Mouse (Mus musculus) gastrocnemius, postnatal 14 days (tissue): ENCODE results near the gene Mbd3. TPM values are rescaled to one million over a fixed set of nuclear protein-coding genes. Genes with fewer than 3 reads are reported as not detected.

Source experiments
- DNase-seq: peaks from one replicate; pipeline ENCODE4 v3.0.0; 2021; ENCODE audit warnings: mixed read lengths
- intact Hi-C: fragments of 180-260 bp; cut with DNase I; formaldehyde crosslinking; loops from one replicate; pipeline ENCODE4 v1.15.1; 2025; ENCODE audit warnings: low total_unique reads
- total RNA-seq, 2 experiments: library from RNA; stranded (reverse); gene quantifications; 2 replicates each; pipeline ENCODE4 v1.2.3; 2021

The Mbd3 gene
- total RNA-seq, 2 experiments from 2014 or later: 81.0 to 102 TPM

DNA sequence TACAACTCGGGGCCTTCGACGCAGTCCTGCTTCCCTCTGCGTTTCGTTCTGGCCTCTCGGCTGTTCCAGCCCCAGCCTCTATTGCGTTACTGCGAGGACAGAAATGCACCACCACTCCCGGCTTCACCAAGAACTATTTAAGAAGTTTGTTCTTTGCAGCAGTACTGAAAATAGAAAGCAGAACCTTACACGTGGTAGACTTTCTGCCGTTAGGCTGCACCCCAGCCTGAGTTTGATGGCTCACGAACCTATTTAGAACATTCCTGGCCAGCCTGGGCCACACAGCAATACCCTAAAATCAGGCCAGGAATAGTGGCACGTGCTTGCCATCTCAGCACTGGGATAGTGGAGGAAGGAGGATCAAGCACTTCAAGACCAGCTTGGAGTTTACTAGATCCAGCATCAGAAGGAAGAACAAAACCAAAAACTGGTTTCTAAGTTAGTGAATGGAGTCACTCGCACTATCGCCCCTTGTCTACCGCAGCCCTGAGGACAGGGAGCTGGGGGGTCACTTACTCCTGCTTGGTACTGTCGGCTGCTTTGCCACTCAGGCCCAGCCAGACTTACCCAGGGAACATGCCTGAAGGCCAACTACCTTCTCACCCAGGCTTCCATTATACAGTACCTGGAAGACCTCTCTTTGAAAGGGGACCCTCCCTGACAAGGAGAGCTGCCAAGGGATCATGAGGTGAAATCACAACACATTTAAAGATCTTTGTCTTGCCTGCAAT is 788 bp upstream of the Mbd3 start:
- DNase-seq: no peak
- intact Hi-C loops: no loop called here

DNA sequence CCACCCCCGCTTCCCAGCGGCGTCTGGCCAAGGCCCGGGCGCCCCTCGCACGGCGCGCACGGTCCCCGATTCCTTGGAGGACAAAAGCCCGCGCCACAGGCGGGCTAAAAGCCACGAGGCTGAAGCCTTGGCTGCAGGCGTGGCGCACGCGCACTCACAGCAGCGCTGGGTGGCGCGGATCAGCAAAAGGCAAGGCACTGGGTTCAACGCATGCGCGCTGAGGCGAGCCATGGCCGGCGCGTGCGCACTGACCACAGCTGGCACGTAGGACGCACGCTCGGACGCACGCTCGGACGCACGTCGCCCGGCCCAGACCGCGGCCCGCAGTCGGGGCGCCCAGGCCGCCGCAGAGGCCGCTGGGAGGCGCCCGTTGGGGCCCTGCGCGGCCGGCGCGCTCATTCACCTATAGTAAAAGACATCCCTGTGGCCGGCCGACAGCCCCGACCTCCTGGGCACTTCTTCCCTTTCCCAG is 595 bp downstream of the Mbd3 start:
- intact Hi-C loops: no loop called here
- DNase-seq: peak; percentile 98

DNA sequence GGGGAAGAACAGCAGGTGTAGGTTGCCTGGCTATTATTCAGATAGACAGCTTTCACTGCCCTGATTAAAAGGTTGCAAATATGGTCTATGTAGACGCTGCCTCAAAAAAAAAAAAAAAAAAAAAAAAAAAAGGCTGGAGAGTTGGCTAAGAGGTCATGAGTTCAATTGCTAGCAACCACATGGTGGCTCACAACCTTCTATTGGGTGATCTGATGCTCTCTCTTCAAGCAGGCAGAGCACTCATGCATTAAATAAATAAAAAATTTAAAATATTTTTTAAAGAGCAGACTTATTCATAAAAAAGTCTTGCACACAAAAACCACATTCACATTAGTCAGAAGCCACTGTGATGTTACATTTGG is 1.2 kb downstream of the Mbd3 start:
- no peak for DNase-seq
- intact Hi-C loops: no loop called here

DNA sequence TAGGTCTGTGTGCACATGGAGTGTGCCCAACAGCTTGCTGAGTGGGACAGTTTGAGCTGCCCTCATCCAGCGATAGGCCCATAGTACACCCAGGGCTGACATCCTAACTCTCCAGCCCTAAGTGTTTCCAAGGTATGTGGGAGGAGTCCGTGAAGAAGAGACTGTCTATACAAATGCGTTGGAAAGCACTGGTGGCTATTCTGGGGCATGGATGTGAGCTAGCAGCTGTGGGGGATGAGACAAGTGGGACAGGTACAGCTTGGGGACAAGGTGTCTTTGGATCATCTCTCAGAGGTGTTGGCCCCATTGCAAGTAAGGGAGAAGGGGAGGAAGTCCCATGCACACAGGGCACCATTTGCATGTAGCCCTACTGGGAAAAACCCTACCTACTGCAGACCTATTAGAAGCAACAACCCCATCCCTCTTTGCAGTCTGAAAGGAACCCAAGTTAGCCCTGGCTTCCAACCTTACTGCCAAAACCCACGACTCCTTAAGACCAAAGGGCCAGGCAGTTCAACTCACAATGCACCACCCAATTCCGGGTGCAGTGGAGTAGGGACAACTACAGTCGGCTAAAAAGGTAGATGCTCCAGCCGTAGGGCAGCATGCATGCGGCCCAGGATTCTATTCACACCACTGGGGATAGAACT is 1.7 kb downstream of the Mbd3 start:
- DNase-seq: no peak
- intact Hi-C loops: no loop called here

DNA sequence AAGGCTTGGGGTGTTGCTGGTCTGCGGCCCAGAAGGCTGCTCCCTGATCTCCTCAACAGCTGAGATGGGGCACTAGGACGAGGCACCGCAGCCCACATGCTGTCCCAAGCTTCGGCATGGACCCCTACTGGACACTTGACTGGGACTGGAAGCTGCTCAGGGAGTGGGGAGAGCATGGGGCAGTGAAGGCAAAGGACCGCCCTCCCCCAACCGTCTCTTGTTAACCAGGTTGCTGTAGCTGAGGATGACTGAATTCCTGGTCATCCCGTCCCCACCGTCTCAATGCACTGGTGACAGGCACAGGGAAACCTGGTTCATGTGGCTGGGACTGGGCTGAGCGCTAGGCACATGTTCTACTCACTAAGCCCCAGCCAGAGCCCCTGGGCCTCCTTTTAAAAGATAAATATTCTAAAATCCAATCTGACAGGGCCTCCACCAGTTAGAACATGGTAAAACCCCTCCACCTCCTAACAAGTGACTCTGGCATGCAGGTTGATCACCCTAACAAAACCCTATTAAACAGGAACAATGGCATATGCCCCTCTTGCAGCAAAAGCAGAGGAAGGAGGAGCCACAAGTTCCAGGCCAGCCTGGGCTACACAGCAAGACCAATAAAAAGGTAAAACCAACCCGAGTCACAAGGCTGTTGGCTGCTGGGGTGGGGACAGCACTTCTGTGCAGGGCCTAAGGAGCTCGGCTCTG is 2.4 kb downstream of the Mbd3 start:
- no peak for DNase-seq
- intact Hi-C loops: no loop called here

DNA sequence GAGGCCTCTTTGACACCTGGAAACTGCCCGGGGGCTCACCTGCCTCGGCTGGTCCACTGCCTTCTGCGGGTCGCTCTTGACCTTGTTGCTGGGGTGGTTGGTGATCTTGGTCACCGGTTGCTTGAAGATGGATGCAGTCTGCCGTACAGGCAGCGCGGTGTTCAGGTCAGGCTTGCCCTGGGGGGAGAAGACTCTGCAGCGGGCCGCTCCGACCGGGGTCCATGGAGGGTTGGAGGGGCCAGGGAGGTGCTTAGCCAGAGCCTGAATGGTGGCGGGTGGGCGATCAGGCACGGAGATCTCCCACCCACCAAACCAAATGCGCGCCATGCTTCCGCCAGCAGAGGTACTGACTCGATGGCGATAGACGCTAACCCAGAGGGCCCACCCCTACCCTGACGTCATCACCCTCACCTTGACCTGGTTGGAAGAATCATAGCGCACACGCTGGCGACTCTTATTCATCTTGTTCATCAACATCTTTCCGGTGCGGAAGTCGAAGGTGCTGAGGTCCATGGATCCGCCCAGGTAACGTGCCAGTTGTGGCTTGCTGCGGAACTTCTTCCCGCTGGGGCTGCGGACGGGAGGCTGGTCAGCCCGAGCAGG is 4.2 kb downstream of the Mbd3 start:
- DNase-seq: no peak
- intact Hi-C loops: no loop called here

DNA sequence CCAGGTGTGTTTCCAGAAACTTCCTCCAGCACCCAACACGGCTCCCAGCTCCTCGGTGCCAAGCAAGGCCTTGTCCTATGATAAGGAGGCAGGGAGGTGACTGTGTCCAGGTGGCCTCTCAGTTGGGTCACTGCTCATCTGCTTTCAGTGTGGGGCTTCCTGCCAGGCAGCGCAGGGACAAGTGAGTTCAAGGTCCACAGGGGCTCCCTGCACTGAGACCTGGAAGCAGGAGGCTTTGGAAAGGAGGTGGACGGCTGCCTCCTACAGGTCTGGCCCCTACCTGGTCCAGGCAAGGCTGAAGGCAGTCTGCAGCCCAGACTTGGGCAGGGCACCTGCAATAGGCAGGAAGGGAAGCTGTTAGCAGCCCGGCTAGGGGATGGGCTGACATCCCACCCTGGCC is 6.7 kb downstream of the Mbd3 start:
- intact Hi-C loops: no loop called here
- no peak for DNase-seq

DNA sequence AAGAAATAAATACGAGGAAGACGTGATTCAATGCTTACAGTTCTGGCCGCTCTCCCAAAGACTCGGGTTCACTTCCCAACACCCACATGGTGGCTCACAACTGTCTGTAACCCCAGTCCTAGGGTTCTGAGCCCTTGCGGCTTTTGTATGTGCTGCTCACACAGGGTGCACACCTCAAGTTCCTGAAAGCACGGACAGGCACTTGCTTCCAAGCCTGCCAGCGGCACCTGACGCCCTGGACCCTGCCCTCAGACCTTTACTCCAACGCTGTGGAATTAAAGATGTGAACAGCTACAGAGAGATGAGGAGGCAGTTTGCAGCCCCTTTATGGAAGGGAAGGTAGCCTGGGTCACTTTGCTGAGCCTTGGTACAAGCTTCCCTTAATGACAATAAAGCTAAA is 8.7 kb downstream of the Mbd3 start:
- intact Hi-C loops: no loop called here
- DNase-seq: no peak

DNA sequence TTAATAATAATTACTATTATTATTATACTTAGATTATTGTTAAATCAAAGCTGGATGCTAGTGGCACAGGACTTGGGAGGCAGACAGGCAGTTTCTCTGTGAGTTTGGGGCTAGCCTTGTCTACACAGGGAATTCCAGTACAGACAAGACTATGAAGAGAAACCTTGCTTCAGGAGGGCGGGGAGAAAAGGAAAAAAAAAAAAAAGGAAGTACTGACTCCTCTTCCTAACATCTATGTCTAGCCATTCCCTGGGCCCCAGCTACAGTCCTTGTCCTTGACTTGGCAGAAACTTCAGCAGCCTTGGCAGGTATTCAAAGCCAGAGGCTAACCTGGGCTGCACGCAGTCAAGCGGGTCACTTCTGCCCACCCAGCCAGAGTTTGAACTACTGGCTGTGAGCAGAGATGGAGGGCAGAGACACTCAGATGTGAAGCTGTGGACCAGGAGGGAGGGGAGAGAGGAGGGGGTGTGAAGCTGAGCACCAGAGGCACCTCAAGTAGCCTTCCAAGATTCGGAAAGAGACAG is 10.1 kb downstream of the Mbd3 start:
- intact Hi-C loops: no loop called here
- DNase-seq: no peak

DNA sequence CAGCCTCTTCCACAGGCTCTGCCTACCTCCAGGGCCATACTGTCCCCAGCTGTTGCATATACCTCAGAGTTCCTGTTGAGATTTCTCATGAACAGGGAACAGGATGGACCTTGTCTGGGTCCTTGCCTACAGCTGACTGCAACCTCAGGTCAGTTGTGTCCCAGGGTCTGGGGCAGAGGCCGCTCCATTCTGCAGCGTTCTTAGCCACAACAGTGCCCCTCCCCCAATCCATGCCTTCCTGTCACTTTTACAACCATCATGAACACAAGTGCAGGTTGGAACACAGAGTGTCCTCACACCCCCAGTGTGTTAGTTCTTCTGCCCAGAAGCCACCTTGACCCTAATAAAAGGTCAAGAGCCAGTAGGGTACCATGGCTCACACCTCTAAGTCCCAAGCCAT is 10.6 kb downstream of the Mbd3 start:
- no peak for DNase-seq
- intact Hi-C loops: no loop called here

DNA sequence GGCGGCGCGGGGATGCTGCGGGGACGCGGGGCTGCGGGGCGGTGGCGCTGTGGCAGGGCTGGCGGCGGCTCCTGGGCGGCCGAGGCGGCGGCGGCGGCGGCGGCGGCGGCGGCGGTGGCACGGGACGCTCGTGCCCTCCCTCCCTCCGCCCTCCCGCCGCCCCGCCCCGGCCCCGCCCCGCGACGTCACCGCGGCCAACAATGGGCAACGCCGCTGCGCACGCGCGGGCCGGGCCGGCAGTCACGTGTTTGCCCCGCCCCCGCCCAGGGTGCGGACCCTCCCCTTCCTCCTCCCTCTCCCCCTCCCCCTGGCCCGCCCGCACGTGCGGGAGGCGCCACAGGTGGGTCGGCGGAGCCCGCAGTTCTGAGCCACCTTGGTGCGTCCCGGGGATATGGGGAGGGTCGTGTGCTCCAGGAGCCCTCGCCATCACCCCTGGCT is 11.8 kb downstream of the Mbd3 start, which contains the start of gene Mex3d:
Gene Mex3d, minus strand, starts transcription at position 138 of the 438 bp plus-strand sequence.
- intact Hi-C loops: no loop called here
- DNase-seq: peak; percentile 91

DNA sequence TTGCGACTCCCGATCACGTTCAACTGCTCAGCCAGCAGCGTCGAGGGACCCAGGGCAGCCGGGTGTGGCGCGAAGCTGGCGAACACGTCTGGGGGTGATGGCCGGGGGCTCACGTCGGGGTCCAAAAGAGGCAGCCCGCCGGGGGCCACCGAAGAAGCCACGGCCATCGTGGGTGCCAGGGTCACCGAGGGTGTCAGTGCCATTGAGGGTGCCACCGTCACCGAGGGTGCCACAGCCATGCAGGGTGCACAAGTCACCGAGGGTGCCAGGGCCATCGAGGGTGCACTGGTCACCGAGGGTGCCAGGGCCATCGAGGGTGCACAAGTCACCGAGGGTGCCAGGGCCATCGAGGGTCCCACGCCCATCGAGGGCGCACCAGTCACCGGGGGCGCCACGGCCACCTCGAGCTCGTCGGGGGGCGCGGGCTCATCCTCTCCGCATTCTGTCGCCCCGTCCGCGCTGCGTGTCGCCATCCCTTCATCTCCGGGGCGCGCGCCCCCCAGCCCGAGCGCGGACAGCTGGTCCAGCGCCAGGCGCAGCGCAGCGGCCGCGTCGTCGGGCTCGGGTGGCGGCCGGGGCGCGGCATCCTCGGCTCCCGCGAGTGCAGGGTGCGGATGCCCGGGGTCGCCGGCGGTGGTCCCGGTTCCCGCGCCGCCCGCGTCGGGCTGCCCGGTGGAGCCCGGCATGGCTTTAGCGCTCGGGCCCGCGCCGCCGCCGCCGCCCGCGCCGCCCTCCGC is 12.4 kb downstream of the Mbd3 start:
- no peak for DNase-seq
- intact Hi-C loops: no loop called here

DNA sequence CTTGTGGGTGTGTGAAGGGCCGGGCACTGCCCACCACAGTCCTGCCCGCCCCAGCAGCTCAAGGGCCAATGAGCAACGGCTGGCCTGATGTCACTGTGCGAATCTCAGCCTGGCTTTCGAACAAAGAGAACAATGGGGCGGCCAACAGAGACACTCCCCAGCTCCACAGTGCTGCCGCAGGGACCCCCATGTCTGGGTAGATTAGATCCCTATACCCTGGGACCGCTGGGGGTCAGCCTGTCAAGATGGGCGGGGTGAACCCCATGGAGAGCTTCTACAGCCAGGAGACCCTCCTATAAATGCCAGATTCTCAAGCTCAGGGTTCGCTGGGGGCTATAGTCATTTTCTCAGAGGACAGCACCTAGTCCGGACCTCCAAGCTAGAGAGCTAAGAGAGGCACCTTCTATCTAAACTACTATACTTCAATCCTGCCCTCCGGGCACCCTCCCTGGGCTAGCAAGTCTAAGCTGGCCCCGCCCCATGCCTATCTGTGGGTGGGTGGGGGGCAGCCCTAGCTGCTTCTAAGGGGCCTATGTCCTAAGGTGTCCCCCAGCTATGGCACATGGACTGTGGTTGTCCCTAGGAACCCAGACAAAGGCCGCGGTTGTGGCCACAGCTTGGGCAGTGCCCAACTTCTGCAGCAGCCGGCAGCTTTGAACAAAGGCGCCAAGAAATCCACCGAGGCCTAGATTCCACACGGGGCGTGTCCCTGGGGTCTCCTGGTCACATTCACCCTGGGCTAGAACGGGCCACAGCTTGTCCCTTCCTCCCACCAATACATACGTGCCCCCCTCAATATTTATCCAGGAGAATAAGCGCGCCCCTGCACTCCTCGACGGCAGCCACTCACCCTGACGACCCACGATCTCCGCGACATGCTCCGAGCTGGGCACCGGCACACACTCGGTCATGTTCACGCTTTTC is 13.3 kb downstream of the Mbd3 start:
- no peak for DNase-seq
- intact Hi-C loops: no loop called here

DNA sequence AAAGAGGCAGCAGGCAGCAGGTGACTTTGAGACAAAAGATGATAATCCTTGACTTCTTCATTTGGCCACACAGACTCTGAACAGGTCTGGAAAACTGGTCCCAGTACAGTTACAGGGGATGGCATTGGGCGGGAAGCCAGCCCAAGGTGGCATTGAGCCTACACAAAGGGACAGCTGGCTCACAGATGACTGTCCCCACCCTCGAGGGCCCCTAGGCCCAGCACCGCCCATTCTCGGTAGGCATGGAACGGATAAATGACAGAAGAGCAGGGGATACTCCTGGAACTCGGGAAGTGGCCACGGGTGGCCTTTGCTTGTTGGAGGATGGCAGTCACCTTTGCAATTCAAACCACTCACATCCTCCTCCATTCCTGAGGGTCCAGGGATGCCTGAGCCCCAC is 14.0 kb downstream of the Mbd3 start:
- intact Hi-C loops: no loop called here
- DNase-seq: no peak

DNA sequence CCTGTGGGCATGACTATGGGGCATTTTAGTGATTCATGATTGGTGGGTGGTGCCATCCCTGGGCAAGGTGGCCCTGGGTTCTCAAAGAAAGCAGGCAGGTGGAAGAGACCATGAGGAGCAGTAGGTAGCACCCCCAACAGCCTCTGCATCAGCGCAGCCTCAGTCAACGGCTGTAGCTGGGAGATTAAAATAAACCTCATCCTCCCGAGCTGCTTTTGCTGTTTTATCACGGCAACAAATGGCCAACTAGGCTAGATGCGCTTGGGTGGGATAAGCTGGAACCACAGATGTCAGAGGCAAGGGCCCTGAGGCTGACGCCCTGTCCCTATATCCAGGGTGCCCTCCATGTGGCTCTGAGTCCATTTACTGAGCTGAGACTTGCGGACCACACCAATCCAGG is 14.6 kb downstream of the Mbd3 start:
- no peak for DNase-seq
- intact Hi-C loops: no loop called here

DNA sequence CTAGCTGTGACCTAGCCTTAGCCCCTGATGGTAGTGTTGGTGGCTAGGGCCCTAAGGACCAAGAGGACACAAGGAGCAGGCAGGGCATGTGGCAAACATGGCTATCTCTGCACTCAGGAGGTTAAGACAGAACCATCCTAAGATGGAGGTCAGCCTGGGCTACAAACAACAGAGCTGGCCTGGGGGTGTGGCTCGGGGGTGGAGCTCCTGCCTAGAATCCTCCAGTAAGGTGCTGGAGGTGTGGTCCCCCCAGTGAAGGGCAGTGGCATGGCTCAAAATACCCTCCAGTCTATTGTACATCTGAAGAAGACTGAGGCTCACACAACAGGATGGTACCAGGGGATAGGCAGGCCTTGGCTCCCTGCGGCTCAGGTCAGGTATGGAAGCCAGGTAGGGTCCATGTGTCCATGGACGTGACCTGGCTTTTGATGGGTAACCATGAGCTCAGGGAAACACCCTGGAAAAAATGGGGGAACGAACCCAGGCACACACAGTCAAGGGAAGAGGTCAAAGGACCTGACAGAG is 15.2 kb downstream of the Mbd3 start:
- no peak for DNase-seq
- intact Hi-C loops: no loop called here

DNA sequence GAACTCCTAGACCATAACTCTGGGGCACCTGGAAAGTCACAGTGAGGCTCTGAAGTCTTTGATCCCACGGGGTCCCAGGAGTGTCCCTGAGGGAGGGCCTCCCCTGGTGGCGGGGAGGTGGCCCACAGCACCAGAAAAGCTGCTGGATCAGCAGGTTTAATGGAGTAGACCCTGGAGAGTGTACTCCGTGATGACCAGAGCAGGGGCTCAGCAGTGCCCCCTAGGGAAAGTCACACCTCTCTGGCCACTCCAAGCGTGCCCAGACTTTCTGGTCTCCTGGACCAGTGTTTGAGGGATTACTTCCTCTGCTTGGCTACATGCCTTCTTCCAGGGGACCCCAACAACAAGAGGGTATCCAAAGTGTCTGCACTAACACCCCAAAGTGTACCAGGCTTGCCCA is 15.9 kb downstream of the Mbd3 start:
- intact Hi-C loops: no loop called here
- DNase-seq: no peak

DNA sequence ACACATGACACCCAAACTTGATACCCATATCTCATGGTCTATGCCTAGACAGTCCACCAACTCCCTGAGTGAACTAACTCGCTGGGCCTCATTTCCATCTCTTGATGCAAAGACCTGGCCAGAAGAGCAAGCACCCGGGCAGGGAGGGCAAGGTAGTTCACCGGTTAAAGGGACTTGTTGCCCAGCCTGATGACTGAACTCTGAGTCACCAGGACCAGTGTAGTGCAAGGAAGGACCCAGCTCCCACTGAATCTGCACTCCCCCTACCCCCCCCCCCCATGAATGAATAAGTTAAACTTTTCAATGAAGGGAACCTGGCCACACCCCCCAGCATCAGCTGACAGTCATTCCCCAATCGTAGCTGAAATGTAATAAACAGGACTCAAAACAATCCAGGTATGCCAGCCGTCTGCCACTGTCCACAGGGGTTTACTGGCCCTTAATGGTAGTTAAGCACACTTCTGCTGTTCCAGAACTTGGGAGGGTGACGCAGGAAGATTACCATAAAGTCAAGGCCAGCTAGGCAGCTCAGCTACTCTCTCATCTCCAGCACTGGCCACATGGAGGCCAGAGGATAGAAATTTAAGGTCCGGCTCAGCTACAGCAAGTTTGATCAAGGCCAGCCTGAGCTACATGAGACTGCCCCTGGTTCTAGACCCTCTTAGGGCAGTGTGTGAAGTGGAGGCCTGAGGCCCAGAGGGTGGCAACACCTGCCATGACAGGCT is 16.5 kb downstream of the Mbd3 start:
- DNase-seq: no peak
- intact Hi-C loops: no loop called here
